Mouse (Mus musculus) megakaryocyte, embryonic 14.5 days (primary cell): ENCODE measurements around the gene Ppm1g.

Experiments used
- FLI1 ChIP-seq: IDR thresholded peaks from 2 replicates; pipeline ENCODE4 v1.6.1; 2012; ENCODE audit warnings: low read length, inconsistent platforms, mixed read lengths
- GATA1 ChIP-seq: IDR thresholded peaks from 3 replicates; pipeline ENCODE4 v1.6.1; 2012; ENCODE audit warnings: mixed read lengths, low read length, inconsistent platforms, borderline replicate concordance

DNA sequence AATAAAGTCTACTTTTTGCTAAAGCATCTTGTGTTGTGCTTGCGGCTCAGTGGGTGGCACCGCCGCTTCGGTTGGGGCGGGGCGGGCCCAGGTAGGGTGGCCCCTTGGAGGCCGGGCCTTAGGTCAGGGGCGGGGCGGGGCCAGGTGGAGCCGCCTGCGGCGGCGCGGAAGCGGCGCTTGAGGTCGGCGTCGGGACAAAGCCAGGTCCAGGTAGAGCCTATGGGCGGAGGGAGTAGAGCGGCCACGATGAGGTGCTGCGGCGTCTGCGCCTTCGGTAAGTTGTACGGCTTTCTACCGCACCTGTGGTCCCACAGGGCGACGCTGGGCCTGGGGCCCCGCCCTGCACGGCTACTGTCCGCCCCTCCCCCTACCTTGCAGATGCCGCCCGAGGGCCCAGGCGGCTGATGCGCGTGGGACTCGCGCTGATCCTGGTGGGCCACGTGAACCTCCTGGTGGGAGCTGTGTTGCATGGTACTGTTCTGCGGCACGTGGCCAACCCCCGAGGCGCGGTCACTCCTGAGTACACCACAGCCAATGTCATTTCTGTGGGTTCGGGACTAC, 31.1 kb upstream of the Ppm1g start, which contains the start of gene Krtcap3:
- TF ChIP-seq GATA1 (no peak), FLI1 (no peak)
